Mouse (Mus musculus): ENCODE measurements around the gene Tgfbr2. TPM values are rescaled to one million over a fixed set of nuclear protein-coding genes. Genes with fewer than 3 reads are reported as not detected.

The Tgfbr2 gene
- polyA plus RNA-seq, 1 experiment = 11.8 TPM

DNA sequence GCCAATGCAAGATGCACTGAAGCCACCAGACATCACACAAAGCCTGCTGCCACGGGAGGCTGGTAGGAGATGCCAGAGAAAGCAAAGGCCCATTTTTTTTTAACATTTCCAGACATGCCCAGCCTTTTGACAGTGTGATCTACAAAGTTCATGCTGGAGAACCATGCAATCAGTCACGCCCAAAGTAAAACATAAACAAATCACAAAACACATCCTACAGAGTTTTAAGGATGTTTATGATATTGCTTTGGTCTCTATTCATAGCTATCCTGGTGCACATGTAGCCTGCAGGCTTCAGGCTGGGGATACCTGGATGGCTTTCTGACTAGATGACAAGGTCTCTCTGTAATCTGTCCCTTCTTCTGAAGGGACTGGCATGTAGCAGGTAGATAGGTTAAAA lies 46.8 kb downstream of the Tgfbr2 start:
- H3K27ac ChIP-seq (ENCODE audit: insufficient read depth, low read length) = no peak overlapping the region
- H3K4me1 ChIP-seq (ENCODE audit: control insufficient read depth, insufficient read depth, low read length) = peaks cover 2% of the 10 kb centered on the region; the same call in 1 of the 2 replicates
- no peak overlapping the region for H3K4me3 ChIP-seq (ENCODE audit: insufficient read depth, low read length)
- TF ChIP-seq POLR2A (IDR thresholded peaks at IDR 0.05; ENCODE audit: extremely low read depth, insufficient read depth, low read length) = no peak
- no peak for TF ChIP-seq CTCF (IDR thresholded peaks at IDR 0.05; ENCODE audit: extremely low read depth, insufficient read depth, low read length)

DNA sequence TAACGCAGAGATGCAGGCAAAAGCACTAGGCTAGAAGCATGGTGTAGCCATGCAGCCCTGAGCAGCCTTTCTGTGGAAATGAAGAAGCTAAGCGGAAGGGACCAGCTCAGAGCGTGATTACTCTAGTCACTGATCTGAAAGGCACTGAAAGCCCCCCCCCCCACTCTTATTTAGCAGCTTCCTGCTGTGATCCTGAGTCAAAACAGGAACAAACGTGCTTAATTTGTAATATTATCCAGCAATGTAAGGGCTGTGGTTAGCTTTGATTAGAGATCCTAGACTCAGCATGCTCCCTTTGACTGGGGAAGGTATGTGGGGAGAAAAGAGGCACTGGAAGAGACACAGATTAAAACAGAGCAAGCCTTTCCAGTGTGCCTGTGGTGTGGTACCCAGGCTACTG lies 48.7 kb downstream of the Tgfbr2 start:
- Histone ChIP-seq H3K4me1 (ENCODE audit: control insufficient read depth, insufficient read depth, low read length) (peaks cover 2% of the 10 kb centered on the region), H3K27ac (ENCODE audit: insufficient read depth, low read length) (no peak overlapping the region), H3K4me3 (ENCODE audit: insufficient read depth, low read length) (no peak overlapping the region)
- TF ChIP-seq POLR2A (IDR thresholded peaks at IDR 0.05; ENCODE audit: extremely low read depth, insufficient read depth, low read length) (no peak), CTCF (IDR thresholded peaks at IDR 0.05; ENCODE audit: extremely low read depth, insufficient read depth, low read length) (no peak)

DNA sequence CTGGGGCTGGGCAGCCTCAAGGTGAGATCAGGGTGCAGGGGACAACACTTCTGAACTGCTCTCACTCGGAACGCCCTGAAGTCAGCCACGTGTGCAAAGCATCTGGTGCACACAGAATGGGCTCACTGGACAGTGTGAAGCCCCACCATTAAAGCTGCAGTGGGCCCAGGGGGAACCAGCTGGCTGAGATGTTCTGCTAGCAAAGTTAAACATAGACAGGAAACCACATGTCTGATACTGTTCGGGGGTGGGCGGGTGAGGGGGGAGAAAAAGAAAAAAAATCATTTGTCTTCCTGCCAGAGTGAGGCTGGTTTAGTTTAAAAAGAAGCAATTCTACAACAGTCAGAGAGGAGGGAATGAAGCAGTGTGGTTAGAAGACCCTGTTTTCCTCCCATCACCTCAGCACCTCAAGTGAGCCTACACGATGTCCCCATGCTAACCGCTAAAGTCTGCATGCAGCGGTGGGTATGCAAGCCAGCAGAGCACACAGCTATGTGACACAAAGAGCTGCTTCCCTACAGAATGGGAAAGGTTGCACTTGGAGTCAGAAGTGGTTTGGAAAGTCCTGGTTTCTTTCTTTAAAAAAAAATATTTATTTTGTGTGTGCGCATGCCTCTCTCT lies 52.1 kb downstream of the Tgfbr2 start:
- Histone ChIP-seq H3K4me1 (ENCODE audit: control insufficient read depth, insufficient read depth, low read length) (peaks cover 2% of the 10 kb centered on the region), H3K4me3 (ENCODE audit: insufficient read depth, low read length) (no peak overlapping the region), H3K27ac (ENCODE audit: insufficient read depth, low read length) (no peak overlapping the region)
- TF ChIP-seq POLR2A (IDR thresholded peaks at IDR 0.05; ENCODE audit: extremely low read depth, insufficient read depth, low read length) (no peak), CTCF (IDR thresholded peaks at IDR 0.05; ENCODE audit: extremely low read depth, insufficient read depth, low read length) (no peak)

DNA sequence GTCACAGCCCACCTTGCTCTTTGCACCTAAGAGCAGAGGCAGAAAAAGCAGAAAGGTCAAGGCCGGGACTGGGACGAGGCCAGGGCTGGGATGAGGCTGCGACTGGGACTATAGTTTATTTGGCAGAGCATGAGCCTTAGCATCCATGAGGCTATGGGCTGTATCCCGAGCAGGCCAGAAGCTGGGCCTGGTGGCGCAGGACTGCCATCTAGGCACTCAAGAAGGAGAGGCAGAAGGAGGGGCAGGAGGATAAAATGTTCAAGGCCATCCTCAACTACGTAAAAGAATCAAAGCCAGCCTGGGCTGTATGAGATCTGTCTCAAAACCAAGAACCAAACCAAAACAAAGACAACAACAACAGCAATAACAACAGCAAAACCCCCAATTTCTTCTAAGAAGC lies 52.6 kb downstream of the Tgfbr2 start:
- TF ChIP-seq CTCF (IDR thresholded peaks at IDR 0.05; ENCODE audit: extremely low read depth, insufficient read depth, low read length) (no peak), POLR2A (IDR thresholded peaks at IDR 0.05; ENCODE audit: extremely low read depth, insufficient read depth, low read length) (no peak)
- Histone ChIP-seq H3K27ac (ENCODE audit: insufficient read depth, low read length) (peak overlapping the region; percentile 28; the same call in 1 of the 2 replicates), H3K4me3 (ENCODE audit: insufficient read depth, low read length) (no peak overlapping the region), H3K4me1 (ENCODE audit: control insufficient read depth, insufficient read depth, low read length) (peaks cover 2% of the 10 kb centered on the region)

DNA sequence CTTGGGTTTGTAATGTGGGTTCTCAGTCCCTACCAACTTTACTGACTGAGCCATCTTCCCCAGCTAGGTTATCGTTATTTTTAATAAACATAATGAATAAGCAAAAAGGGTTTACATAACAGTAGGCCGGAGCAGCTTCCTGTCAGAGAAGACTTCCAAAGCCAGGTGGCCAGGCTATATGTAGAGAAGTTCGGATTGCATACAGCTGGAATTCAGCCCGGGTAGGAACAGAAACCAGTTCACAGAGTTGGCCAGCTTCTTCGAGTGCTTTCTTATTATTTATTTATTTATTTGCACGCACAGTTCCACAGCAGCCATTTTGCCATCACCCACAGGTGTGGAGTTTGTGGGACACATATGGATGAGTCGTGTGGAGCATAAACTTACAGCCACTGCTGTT lies 53.7 kb downstream of the Tgfbr2 start:
- TF ChIP-seq POLR2A (IDR thresholded peaks at IDR 0.05; ENCODE audit: extremely low read depth, insufficient read depth, low read length) = no peak
- no peak for TF ChIP-seq CTCF (IDR thresholded peaks at IDR 0.05; ENCODE audit: extremely low read depth, insufficient read depth, low read length)
- peaks cover 2% of the 10 kb centered on the region for H3K4me1 ChIP-seq (ENCODE audit: control insufficient read depth, insufficient read depth, low read length)
- no peak overlapping the region for H3K27ac ChIP-seq (ENCODE audit: insufficient read depth, low read length)
- H3K4me3 ChIP-seq (ENCODE audit: insufficient read depth, low read length) = no peak overlapping the region

DNA sequence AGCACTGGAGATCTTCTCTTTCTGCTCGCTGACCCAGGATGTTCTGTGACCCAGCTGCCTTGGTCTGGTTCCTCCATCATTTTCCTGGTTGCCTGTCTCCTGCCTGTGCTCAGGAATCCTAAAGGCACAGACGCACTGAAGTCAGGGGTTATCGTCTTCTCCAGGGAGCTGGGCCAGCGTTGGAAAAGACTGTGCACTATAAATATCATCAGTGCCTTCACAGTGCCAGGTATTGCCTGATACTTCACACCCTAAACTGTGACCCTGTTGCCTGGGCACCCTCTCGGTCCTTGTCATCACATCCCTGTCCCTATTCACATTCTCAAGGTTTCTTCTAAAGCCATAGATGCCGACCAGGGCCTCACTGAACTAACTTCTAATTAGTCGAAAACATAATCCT lies 55.2 kb downstream of the Tgfbr2 start:
- no peak overlapping the region for H3K27ac ChIP-seq (ENCODE audit: insufficient read depth, low read length)
- no peak for TF ChIP-seq CTCF (IDR thresholded peaks at IDR 0.05; ENCODE audit: extremely low read depth, insufficient read depth, low read length)
- no peak for TF ChIP-seq POLR2A (IDR thresholded peaks at IDR 0.05; ENCODE audit: extremely low read depth, insufficient read depth, low read length)
- H3K4me3 ChIP-seq (ENCODE audit: insufficient read depth, low read length) = no peak overlapping the region
- peaks cover 2% of the 10 kb centered on the region for H3K4me1 ChIP-seq (ENCODE audit: control insufficient read depth, insufficient read depth, low read length)

DNA sequence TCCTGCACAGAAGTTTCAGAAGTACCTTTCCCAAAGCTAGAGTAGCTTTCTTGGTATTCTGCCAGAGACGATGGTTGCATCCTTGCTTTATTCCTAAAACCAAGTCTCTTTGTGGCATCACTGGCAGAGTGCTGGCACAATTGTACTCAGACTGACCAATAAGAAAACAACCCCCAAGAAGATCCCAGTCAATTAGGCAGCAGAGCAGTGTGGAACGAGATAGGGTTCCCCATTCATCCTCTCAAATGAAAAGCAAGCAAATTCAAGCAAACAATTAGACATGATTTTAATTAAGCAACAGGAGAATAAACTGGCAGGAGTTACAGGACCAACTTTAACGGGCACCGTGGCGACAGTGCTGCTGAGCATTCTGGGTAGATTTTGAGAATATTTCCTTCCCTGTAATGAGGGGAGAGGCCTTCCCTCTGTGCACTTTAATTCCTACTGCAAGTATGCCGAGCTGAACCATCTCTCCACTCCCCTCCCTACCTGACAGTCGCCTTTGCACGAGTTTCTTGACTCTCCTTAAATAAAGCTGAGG lies 56.8 kb downstream of the Tgfbr2 start:
- TF ChIP-seq POLR2A (IDR thresholded peaks at IDR 0.05; ENCODE audit: extremely low read depth, insufficient read depth, low read length) = no peak
- TF ChIP-seq CTCF (IDR thresholded peaks at IDR 0.05; ENCODE audit: extremely low read depth, insufficient read depth, low read length) = no peak
- Histone ChIP-seq H3K4me1 (ENCODE audit: control insufficient read depth, insufficient read depth, low read length) (peaks cover 2% of the 10 kb centered on the region), H3K4me3 (ENCODE audit: insufficient read depth, low read length) (no peak overlapping the region), H3K27ac (ENCODE audit: insufficient read depth, low read length) (no peak overlapping the region)

DNA sequence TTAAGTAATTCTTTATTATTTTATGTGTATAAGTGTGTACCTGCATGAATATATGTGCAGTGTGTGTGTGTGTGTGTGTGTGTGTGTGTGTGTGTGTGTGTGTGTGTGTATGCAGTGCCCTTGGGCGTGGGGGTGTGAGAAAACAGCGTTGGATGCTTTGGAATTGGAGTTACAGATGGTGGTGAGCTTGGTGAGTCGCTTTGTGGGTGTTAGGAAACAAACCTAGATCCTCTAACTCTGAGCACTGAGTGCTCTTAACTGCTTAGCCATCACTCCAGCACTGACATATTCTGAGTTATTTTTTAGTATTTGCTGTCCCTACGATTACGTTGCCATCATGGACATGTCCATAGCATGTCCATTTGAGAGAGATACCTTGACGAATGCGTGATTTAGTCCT lies 59.3 kb downstream of the Tgfbr2 start:
- H3K27ac ChIP-seq (ENCODE audit: insufficient read depth, low read length) = no peak overlapping the region
- no peaks in the 10 kb centered on the region for H3K4me1 ChIP-seq (ENCODE audit: control insufficient read depth, insufficient read depth, low read length)
- H3K4me3 ChIP-seq (ENCODE audit: insufficient read depth, low read length) = no peak overlapping the region
- TF ChIP-seq POLR2A (IDR thresholded peaks at IDR 0.05; ENCODE audit: extremely low read depth, insufficient read depth, low read length) (no peak), CTCF (IDR thresholded peaks at IDR 0.05; ENCODE audit: extremely low read depth, insufficient read depth, low read length) (no peak)

DNA sequence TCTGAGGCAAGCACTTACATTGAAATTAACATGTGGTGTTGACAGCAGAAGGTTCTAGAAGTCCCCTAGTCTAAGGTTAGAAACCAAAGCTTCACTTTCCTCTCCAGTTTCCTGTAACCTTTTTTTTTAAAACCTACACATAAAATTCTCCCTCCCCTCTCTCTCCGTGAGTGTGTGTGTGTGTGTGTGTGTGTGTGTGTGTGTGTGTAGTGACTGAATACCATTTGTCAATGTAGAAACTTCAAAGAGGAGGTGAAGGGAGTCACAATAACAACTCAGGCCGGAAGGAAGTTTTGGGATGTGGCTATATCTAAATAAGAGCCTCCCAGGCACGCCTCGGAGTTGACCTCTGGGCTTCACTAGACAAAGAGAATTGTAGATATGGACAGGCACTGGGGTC lies 60.8 kb downstream of the Tgfbr2 start:
- no peaks in the 10 kb centered on the region for H3K4me1 ChIP-seq (ENCODE audit: control insufficient read depth, insufficient read depth, low read length)
- TF ChIP-seq CTCF (IDR thresholded peaks at IDR 0.05; ENCODE audit: extremely low read depth, insufficient read depth, low read length) (no peak), POLR2A (IDR thresholded peaks at IDR 0.05; ENCODE audit: extremely low read depth, insufficient read depth, low read length) (no peak)
- no peak overlapping the region for H3K27ac ChIP-seq (ENCODE audit: insufficient read depth, low read length)
- H3K4me3 ChIP-seq (ENCODE audit: insufficient read depth, low read length) = no peak overlapping the region

All from cortical plate, adult 2 months (tissue).